Mouse (Mus musculus): ENCODE measurements around the gene Gm42791. TPM values are rescaled to one million over a fixed set of nuclear protein-coding genes. Genes with fewer than 3 reads are reported as not detected.

Gm42791 gene
- polyA plus RNA-seq, 1 experiment, result not detected

DNA sequence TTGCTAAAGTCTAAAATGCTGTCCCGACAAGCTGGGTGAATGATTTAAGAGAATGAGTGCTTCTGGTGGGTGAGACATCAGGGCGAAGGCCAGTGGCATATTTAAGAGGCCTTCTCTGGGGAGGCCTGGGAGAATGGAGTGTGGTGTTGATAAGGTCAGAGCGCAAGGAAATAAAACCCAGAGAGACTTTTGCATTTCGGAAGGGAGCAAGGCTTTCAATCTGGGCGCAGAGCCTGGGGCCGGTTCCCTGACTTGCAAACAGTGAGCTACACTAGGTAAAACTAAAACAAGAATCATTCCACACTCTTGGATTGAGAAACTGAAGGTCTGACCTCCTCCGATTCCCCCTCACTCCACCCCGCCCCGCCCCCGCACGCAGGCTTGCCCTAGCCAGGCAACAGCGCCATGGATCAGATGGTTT lies 4.0 kb downstream of the Gm42791 start:
- TF ChIP-seq CTCF (IDR thresholded peaks at IDR 0.05; ENCODE audit: control insufficient read depth, insufficient read depth, insufficient replicate concordance, low read depth, low read length) (no peak), POLR2A (IDR thresholded peaks at IDR 0.05; ENCODE audit: control insufficient read depth, low read depth, low read length) (no peak)

DNA sequence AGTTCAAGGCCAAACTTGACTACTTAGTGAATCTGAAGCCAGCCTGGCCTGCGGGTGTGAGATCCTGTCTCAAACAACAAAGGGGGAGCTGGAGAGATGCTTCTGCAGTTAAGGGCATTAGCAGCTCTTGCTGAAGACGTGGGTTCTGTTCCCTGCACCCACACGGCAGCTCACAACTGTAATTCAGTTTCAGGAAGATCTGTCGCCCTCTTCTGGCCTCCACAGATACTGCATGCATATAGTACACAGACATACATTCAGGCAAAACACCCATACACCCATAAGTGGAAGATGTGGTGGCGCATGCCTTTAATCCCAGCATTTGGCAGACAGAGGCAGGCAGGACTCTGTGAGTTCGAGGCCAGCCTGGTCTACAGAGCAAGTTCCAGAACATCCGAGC lies 5.5 kb downstream of the Gm42791 start:
- no peaks in the 10 kb centered on the region for H3K36me3 ChIP-seq (ENCODE audit: control insufficient read depth, insufficient read depth, low read length)
- peaks cover 4% of the 10 kb centered on the region; the same call in 1 of the 2 replicates for H3K4me1 ChIP-seq (ENCODE audit: control insufficient read depth, insufficient read depth, low read length)
- TF ChIP-seq POLR2A (IDR thresholded peaks at IDR 0.05; ENCODE audit: control insufficient read depth, low read depth, low read length) (no peak), CTCF (IDR thresholded peaks at IDR 0.05; ENCODE audit: control insufficient read depth, insufficient read depth, insufficient replicate concordance, low read depth, low read length) (peak; percentile 60; the same call in 1 of the 2 replicates)
- H3K27me3 ChIP-seq (ENCODE audit: control insufficient read depth, insufficient read depth, low read length), result no peaks in the 10 kb centered on the region
- no peak overlapping the region for H3K4me3 ChIP-seq (ENCODE audit: control insufficient read depth, low read depth, low read length)
- H3K27ac ChIP-seq (ENCODE audit: control insufficient read depth, insufficient read depth, low read depth, low read length), result no peak overlapping the region

More for the DNA sequence above, 4.0 kb downstream of the Gm42791 start:
- H3K4me3 ChIP-seq (ENCODE audit: control insufficient read depth, low read depth, low read length), result no peak overlapping the region
- H3K36me3 ChIP-seq (ENCODE audit: control insufficient read depth, insufficient read depth, low read length), result no peaks in the 10 kb centered on the region
- H3K4me1 ChIP-seq (ENCODE audit: control insufficient read depth, insufficient read depth, low read length), result peaks cover 11% of the 10 kb centered on the region; the same call in 1 of the 2 replicates
- no peaks in the 10 kb centered on the region for H3K27me3 ChIP-seq (ENCODE audit: control insufficient read depth, insufficient read depth, low read length)
- peak overlapping the region; percentile 76 for H3K27ac ChIP-seq (ENCODE audit: control insufficient read depth, insufficient read depth, low read depth, low read length)

DNA sequence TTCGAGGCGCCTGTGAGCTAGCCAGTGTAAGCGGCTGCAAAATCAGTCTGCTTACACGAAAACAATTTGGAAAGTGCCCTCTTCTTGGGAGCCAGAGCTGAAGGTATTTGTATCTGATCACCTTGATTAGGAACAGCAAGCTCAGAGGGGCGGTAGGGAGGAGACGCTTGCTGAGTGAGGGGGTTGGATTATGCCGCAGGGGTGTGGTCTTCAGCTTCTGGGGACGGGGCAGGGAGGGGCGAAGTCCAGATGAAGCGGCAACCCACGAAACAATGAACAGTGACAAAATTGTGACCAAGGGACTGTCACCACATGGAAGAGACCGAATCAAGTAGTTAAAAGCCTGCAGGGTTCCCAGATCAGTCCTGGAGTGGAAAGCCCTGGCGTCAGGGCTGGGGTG lies 10.0 kb downstream of the Gm42791 start:
- Histone ChIP-seq H3K4me3 (ENCODE audit: control insufficient read depth, low read depth, low read length) (peak overlapping the region; percentile 12), H3K27ac (ENCODE audit: control insufficient read depth, insufficient read depth, low read depth, low read length) (no peak overlapping the region), H3K4me1 (ENCODE audit: control insufficient read depth, insufficient read depth, low read length) (peaks cover 5% of the 10 kb centered on the region)

DNA sequence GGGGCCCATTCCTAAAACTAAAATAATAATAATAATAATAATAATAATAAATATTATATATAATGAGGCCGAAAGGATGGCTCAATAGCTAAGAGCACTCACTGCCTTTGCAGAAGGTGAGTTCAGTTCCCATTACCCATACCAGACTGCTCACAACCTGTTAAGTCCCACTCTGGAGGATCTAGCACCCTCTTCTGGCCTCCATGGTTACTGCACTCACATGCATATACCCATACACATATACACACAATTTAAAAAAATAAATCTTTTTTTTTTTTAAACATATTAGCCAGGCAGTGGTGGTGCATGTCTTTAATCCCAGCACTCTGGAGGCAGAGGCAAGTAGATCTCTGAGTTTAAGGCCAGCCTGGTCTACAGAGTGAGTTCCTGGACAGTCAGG lies 11.3 kb downstream of the Gm42791 start:
- no peak for TF ChIP-seq CTCF (IDR thresholded peaks at IDR 0.05; ENCODE audit: control insufficient read depth, insufficient read depth, insufficient replicate concordance, low read depth, low read length)
- TF ChIP-seq POLR2A (IDR thresholded peaks at IDR 0.05; ENCODE audit: control insufficient read depth, low read depth, low read length), result no peak
- Histone ChIP-seq H3K27ac (ENCODE audit: control insufficient read depth, insufficient read depth, low read depth, low read length) (no peak overlapping the region), H3K27me3 (ENCODE audit: control insufficient read depth, insufficient read depth, low read length) (no peaks in the 10 kb centered on the region), H3K4me1 (ENCODE audit: control insufficient read depth, insufficient read depth, low read length) (peaks cover 5% of the 10 kb centered on the region), H3K36me3 (ENCODE audit: control insufficient read depth, insufficient read depth, low read length) (no peaks in the 10 kb centered on the region), H3K4me3 (ENCODE audit: control insufficient read depth, low read depth, low read length) (no peak overlapping the region)

More for the DNA sequence above, 10.0 kb downstream of the Gm42791 start:
- no peaks in the 10 kb centered on the region for H3K27me3 ChIP-seq (ENCODE audit: control insufficient read depth, insufficient read depth, low read length)
- no peaks in the 10 kb centered on the region for H3K36me3 ChIP-seq (ENCODE audit: control insufficient read depth, insufficient read depth, low read length)
- TF ChIP-seq CTCF (IDR thresholded peaks at IDR 0.05; ENCODE audit: control insufficient read depth, insufficient read depth, insufficient replicate concordance, low read depth, low read length), result no peak
- no peak for TF ChIP-seq POLR2A (IDR thresholded peaks at IDR 0.05; ENCODE audit: control insufficient read depth, low read depth, low read length)

DNA sequence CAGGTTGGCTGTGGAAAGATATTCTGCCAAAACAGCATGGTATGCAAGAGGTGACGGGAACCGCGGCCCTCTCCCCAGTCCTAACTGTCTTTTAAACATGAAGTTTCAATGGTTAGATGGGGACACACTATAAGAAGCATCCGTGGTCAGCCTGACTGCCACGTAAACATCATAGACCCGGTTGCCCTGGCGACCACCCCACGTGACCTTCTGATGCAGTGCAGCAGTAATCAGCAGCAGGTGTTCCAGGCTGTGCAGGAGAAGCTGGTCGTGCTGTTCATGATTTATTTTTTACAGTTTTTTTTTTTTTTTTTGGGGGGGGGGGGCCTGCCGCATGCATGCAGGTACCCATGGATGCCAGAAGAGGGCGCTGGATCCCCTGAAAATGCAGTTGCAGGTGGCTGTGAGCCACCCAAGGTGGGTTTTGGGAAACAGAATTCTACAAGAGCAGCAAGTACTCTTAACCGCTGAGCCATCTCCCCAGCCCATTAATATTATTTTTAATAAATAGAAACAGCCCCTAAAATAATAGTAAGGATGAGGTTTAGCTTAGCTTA lies 11.8 kb downstream of the Gm42791 start:
- peaks cover 5% of the 10 kb centered on the region for H3K4me1 ChIP-seq (ENCODE audit: control insufficient read depth, insufficient read depth, low read length)
- H3K36me3 ChIP-seq (ENCODE audit: control insufficient read depth, insufficient read depth, low read length), result no peaks in the 10 kb centered on the region
- H3K27ac ChIP-seq (ENCODE audit: control insufficient read depth, insufficient read depth, low read depth, low read length), result no peak overlapping the region
- no peak overlapping the region for H3K4me3 ChIP-seq (ENCODE audit: control insufficient read depth, low read depth, low read length)
- TF ChIP-seq POLR2A (IDR thresholded peaks at IDR 0.05; ENCODE audit: control insufficient read depth, low read depth, low read length) (no peak), CTCF (IDR thresholded peaks at IDR 0.05; ENCODE audit: control insufficient read depth, insufficient read depth, insufficient replicate concordance, low read depth, low read length) (peak; percentile 20; the same call in 1 of the 2 replicates)
- no peaks in the 10 kb centered on the region for H3K27me3 ChIP-seq (ENCODE audit: control insufficient read depth, insufficient read depth, low read length)

DNA sequence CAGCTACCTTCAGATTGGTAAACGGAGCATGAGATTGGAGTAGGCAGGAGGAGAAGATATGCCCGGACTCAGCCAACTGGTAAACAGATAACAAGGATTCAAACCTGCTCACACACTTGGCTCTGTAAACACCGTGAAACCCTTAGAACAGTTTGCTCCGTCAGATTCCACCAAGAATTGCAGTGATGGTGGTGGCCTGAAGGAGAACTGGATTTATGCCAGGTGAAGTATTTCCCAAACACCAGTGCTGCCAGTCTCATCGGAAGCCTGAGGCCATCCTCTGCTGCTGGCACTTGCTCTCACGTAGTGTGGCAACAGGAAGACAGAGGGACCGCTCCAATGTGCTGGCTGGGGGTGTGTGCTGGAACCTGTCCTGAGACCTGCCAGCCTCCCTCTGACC lies 12.6 kb downstream of the Gm42791 start:
- no peaks in the 10 kb centered on the region for H3K27me3 ChIP-seq (ENCODE audit: control insufficient read depth, insufficient read depth, low read length)
- TF ChIP-seq CTCF (IDR thresholded peaks at IDR 0.05; ENCODE audit: control insufficient read depth, insufficient read depth, insufficient replicate concordance, low read depth, low read length) (no peak), POLR2A (IDR thresholded peaks at IDR 0.05; ENCODE audit: control insufficient read depth, low read depth, low read length) (no peak)

DNA sequence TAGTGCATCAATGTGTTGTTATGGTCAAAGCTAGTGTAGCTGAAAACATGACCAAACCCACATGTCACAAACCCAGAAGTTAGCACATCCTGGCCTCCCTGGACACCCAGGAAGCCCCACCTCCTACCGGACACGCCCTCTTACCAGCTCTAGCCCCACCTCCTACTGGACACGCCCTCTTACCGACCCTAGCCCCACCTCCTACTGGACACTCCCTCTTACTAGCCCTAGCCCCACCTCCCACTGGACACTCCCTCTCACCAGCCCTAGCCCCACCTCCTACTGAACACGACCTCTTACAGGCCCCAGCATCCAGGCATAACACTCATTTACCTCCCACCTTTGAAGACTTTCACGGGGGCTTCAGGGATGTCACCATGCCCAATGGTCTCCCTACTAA lies 14.3 kb downstream of the Gm42791 start:
- Histone ChIP-seq H3K36me3 (ENCODE audit: control insufficient read depth, insufficient read depth, low read length) (no peaks in the 10 kb centered on the region), H3K4me1 (ENCODE audit: control insufficient read depth, insufficient read depth, low read length) (peaks cover 5% of the 10 kb centered on the region), H3K27ac (ENCODE audit: control insufficient read depth, insufficient read depth, low read depth, low read length) (no peak overlapping the region), H3K27me3 (ENCODE audit: control insufficient read depth, insufficient read depth, low read length) (no peaks in the 10 kb centered on the region), H3K4me3 (ENCODE audit: control insufficient read depth, low read depth, low read length) (no peak overlapping the region)
- TF ChIP-seq POLR2A (IDR thresholded peaks at IDR 0.05; ENCODE audit: control insufficient read depth, low read depth, low read length), result no peak
- TF ChIP-seq CTCF (IDR thresholded peaks at IDR 0.05; ENCODE audit: control insufficient read depth, insufficient read depth, insufficient replicate concordance, low read depth, low read length), result no peak

More for the DNA sequence above, 12.6 kb downstream of the Gm42791 start:
- H3K4me3 ChIP-seq (ENCODE audit: control insufficient read depth, low read depth, low read length), result no peak overlapping the region
- H3K27ac ChIP-seq (ENCODE audit: control insufficient read depth, insufficient read depth, low read depth, low read length), result no peak overlapping the region
- H3K4me1 ChIP-seq (ENCODE audit: control insufficient read depth, insufficient read depth, low read length), result peaks cover 5% of the 10 kb centered on the region
- H3K36me3 ChIP-seq (ENCODE audit: control insufficient read depth, insufficient read depth, low read length), result no peaks in the 10 kb centered on the region

All from testis, adult 2 months (tissue).